Mouse (Mus musculus) CH12.LX (cell line): ENCODE results near the gene Zfp511.

Source experiments
- CHD2 ChIP-seq: IDR thresholded peaks from 2 replicates; pipeline ENCODE4 v1.6.1; 2011; ENCODE audit warnings: low read length, improper control_type of control experiment
- CTCF ChIP-seq, 2 experiments: IDR thresholded peaks in 1 of 2; conservative IDR thresholded peaks in 1 of 2; 2 replicates each; pipeline ENCODE4 v1.5.1; 2011 to 2012; ENCODE audit warnings: low read depth in 2 of 2, low read length in 2 of 2, improper control_type of control experiment in 1 of 2, inconsistent platforms in 1 of 2, mild to moderate bottlenecking in 1 of 2, moderate library complexity in 1 of 2
- EP300 ChIP-seq: IDR thresholded peaks from 2 replicates; pipeline ENCODE4 v1.6.1; 2011; ENCODE audit warnings: low read length, improper control_type of control experiment
- RAD21 ChIP-seq: IDR thresholded peaks from 2 replicates; pipeline ENCODE4 v1.6.1; 2011; ENCODE audit warnings: low read depth, mild to moderate bottlenecking, low read length, improper control_type of control experiment, moderate library complexity
- RCOR1 ChIP-seq: conservative IDR thresholded peaks from 2 replicates; pipeline ENCODE4 v1.6.1; 2012; ENCODE audit warnings: low read depth, mild to moderate bottlenecking, inconsistent platforms, low read length, improper control_type of control experiment
- USF1 ChIP-seq: IDR thresholded peaks from 2 replicates; pipeline ENCODE4 v1.6.1; 2014; ENCODE audit warnings: low read depth, mild to moderate bottlenecking, inconsistent platforms, low read length, improper control_type of control experiment

GRCm38 (mm10) chr7:139988272-139988671 is 47.9 kb upstream of the Zfp511 start:
- TF ChIP-seq CTCF (conservative IDR thresholded peaks at IDR 0.05 in 1 of 2, IDR thresholded peaks at IDR 0.05 in 1 of 2; ENCODE audit: low read depth in 2 of 2, low read length in 2 of 2) (no peak), CHD2 (no peak), USF1 (no peak), EP300 (no peak), RAD21 (no peak), RCOR1 (no peak)
